Mouse (Mus musculus) myocyte (in vitro differentiated cells): ENCODE results near the gene Adcy9.

Experiments used
- E2F4 ChIP-seq: IDR thresholded peaks from one replicate; pipeline ENCODE4 v1.6.1; 2011; ENCODE audit warnings: mild to moderate bottlenecking, control low read depth, moderate library complexity; ENCODE audit not compliant: insufficient read depth
- MYOG ChIP-seq, 3 experiments: IDR thresholded peaks; one replicate each; pipeline ENCODE4 v1.6.1; 2011; ENCODE audit warnings: control low read depth in 2 of 3, low read depth in 2 of 3, mild to moderate bottlenecking in 2 of 3; ENCODE audit not compliant: insufficient read length in 2 of 3, control insufficient read depth in 1 of 3, insufficient read depth in 1 of 3
- POLR2A ChIP-seq: IDR thresholded peaks from one replicate; pipeline ENCODE4 v1.6.1; 2011; ENCODE audit warnings: low read depth, mild to moderate bottlenecking, control low read depth, moderate library complexity; ENCODE audit not compliant: insufficient read length

GRCm38 (mm10) chr16:4425658-4426234 is 5.4 kb upstream of the Adcy9 start:
- no peak for TF ChIP-seq E2F4
- no peak for TF ChIP-seq POLR2A
- TF ChIP-seq MYOG (IDR thresholded peaks at IDR 0.05; ENCODE audit: control insufficient read depth in 1 of 3, insufficient read depth in 1 of 3, insufficient read length in 2 of 3, low read depth in 2 of 3) = no peak
